In the genomic region with DNA sequence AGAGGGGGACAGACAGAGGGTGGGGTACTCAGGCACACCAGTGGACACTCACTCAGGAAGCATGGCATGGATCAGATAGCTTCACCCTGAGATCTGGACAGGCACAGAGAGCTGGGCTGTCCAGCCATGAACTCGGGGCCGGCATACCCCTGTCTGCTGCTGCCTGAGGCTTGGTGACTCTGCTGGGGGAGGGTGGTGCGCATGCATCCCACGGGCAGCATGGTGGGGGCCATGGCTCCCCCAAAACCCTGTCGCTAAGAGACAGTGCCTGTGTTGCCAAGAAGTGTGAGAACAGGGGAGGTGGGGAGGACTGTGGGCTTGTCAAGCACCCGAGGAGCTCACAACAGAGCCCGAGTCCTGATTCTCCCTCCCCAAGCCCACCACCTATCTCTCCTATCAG, we compare ENCODE assay signal across 11 mouse cellular contexts. TPM values are rescaled to one million over a fixed set of nuclear protein-coding genes. Genes with fewer than 3 reads are reported as not detected.
DNase-seq lines count a peak whose midpoint lies in the region; ATAC-seq and TF ChIP-seq lines count a peak whose summit lies in the region.
"Had no signal": no experiment of that assay in that cellular context is flagged by ENCODE, and none has a peak within 500 bp of the region (broad histone marks: within the 10 kb centered on the region; RNA-seq: fewer than 3 reads in every experiment).

No protein-coding gene starts in this region.

- no peaks in the 10 kb centered on the region for H3K36me3 ChIP-seq in heart, embryonic 12.5 days
- H3K36me3 ChIP-seq in hindbrain, embryonic 13.5 days: peaks cover 8% of the 10 kb centered on the region; the same call in 1 of the 2 replicates
- H3K36me3 ChIP-seq in midbrain, embryonic 16.5 days (ENCODE audit: control insufficient read depth, insufficient read depth, low read length): peaks cover 6% of the 10 kb centered on the region; the same call in 1 of the 2 replicates
- H3K36me3 ChIP-seq: lung, embryonic 15.5 days had no signal

- H3K9ac ChIP-seq in heart, embryonic 12.5 days: 0 out of 2 replicates have a peak overlapping the region, but pooled peaks have one; percentile 32
- 0 out of 2 replicates have a peak overlapping the region, but pooled peaks have one; percentile 29 for H3K9ac ChIP-seq in hindbrain, embryonic 13.5 days
- no peak overlapping the region for H3K9ac ChIP-seq in midbrain, embryonic 16.5 days (ENCODE audit: low read depth, low read length)
- H3K9ac ChIP-seq: lung, embryonic 15.5 days had no signal

- DNase-seq in heart, adult 18-20 months: no peak
- no peak for DNase-seq in Patski (ENCODE audit: low read depth, low spot score)
- no peak for DNase-seq in gastrocnemius, postnatal 25 days
- no peak for DNase-seq in urinary bladder, adult 18-20 months (ENCODE audit: low spot score in 2 of 2)
- no peak for DNase-seq in kidney, adult 11 months
- DNase-seq: kidney, postnatal 4 days had no signal

- H3K4me1 ChIP-seq in heart, embryonic 12.5 days (replicated peaks): peaks cover 15% of the 10 kb centered on the region
- H3K4me1 ChIP-seq in hindbrain, embryonic 13.5 days (replicated peaks): peaks cover 21% of the 10 kb centered on the region
- no peaks in the 10 kb centered on the region for H3K4me1 ChIP-seq in midbrain, embryonic 16.5 days (ENCODE audit: control insufficient read depth, insufficient read depth, low read length)
- H3K4me1 ChIP-seq: lung, embryonic 15.5 days had no signal

- no peak overlapping the region for H3K4me3 ChIP-seq in heart, embryonic 12.5 days
- H3K4me3 ChIP-seq in hindbrain, embryonic 13.5 days: no peak overlapping the region
- no peak overlapping the region for H3K4me3 ChIP-seq in midbrain, embryonic 16.5 days (ENCODE audit: low read depth, low read length)
- H3K4me3 ChIP-seq: lung, embryonic 15.5 days had no signal

- no peak for ATAC-seq in heart, embryonic 12.5 days (ENCODE audit: insufficient number of reproducible peaks, low FRiP score)
- peak; percentile 12 for ATAC-seq in Patski
- ATAC-seq in hindbrain, embryonic 13.5 days (ENCODE audit: low FRiP score): peak; percentile 29; the same call in 1 of the 2 replicates
- peak; percentile 53 for ATAC-seq in midbrain, embryonic 16.5 days

- WGBS in heart, embryonic 12.5 days: 32% methylated on average over 7 of the region's 7 CpGs
- 56% methylated on average over 7 of the region's 7 CpGs for WGBS in hindbrain, embryonic 13.5 days
- 58% methylated on average over 7 of the region's 7 CpGs for WGBS in midbrain, embryonic 16.5 days

- POLR2A ChIA-PET in Patski (lab: Charles Lee): no interaction called here

- no peak for TF ChIP-seq CTCF in Patski (IDR thresholded peaks at IDR 0.05)

- CTCF ChIA-PET in Patski (lab: Charles Lee): no interaction called here

- H3K9me3 ChIP-seq in heart, embryonic 12.5 days (replicated peaks): no peaks in the 10 kb centered on the region
- H3K9me3 ChIP-seq in hindbrain, embryonic 13.5 days: no peaks in the 10 kb centered on the region
- no peaks in the 10 kb centered on the region for H3K9me3 ChIP-seq in midbrain, embryonic 16.5 days (replicated peaks; ENCODE audit: control insufficient read depth, low read length, poor library complexity, severe bottlenecking)
- H3K9me3 ChIP-seq: lung, embryonic 15.5 days had no signal

- peaks cover 69% of the 10 kb centered on the region for H3K27me3 ChIP-seq in heart, embryonic 12.5 days (replicated peaks)
- peaks cover 81% of the 10 kb centered on the region for H3K27me3 ChIP-seq in Patski
- peaks cover 6% of the 10 kb centered on the region for H3K27me3 ChIP-seq in hindbrain, embryonic 13.5 days
- H3K27me3 ChIP-seq in midbrain, embryonic 16.5 days (ENCODE audit: control insufficient read depth, insufficient read depth, low read depth, low read length): no peaks in the 10 kb centered on the region

- no peak overlapping the region for H3K27ac ChIP-seq in heart, embryonic 12.5 days (ENCODE audit: poor library complexity, severe bottlenecking)
- H3K27ac ChIP-seq in hindbrain, embryonic 13.5 days: no peak overlapping the region
- no peak overlapping the region for H3K27ac ChIP-seq in midbrain, embryonic 16.5 days (ENCODE audit: low read length)
- H3K27ac ChIP-seq: lung, embryonic 15.5 days had no signal

- in situ Hi-C loops in Patski (cut with MboI; ENCODE audit: low pct_unique_long_range_greater_than_20kb): no loop called here

- peak overlapping the region; percentile 52 for H3K4me2 ChIP-seq in heart, embryonic 12.5 days
- H3K4me2 ChIP-seq in hindbrain, embryonic 13.5 days: no peak overlapping the region
- H3K4me2 ChIP-seq in midbrain, embryonic 16.5 days (ENCODE audit: low read length): no peak overlapping the region
- H3K4me2 ChIP-seq: lung, embryonic 15.5 days had no signal

RNA-seq across cellular contexts. Expression of a gene that starts 0.8 kb away (rescaled TPM):
- polyA plus RNA-seq in heart, embryonic 12.5 days (2016; fragmentation: Nextera tagmentation; extraction: Ambion mirVana): 0.30 and 0.59 TPM in 2 replicates
- not detected for total RNA-seq in heart, adult 18-20 months (2021)
- polyA plus RNA-seq in Patski (2021): not detected
- polyA plus RNA-seq in hindbrain, embryonic 13.5 days (2015; fragmentation: Nextera tagmentation; extraction: Ambion mirVana): 2.4 and 2.5 TPM in 2 replicates
- polyA plus RNA-seq in midbrain, embryonic 16.5 days (2015; fragmentation: Nextera tagmentation; extraction: Ambion mirVana): 2.2 and 3.4 TPM in 2 replicates
- not detected for total RNA-seq in gastrocnemius, postnatal 25 days (2021)

RNA-seq across cellular contexts. Expression of a gene that starts 13.7 kb away (rescaled TPM):
- not detected in 2 replicates for polyA plus RNA-seq in heart, embryonic 12.5 days (2016; fragmentation: Nextera tagmentation; extraction: Ambion mirVana)
- not detected for total RNA-seq in heart, adult 18-20 months (2021)
- not detected for polyA plus RNA-seq in Patski (2021)
- polyA plus RNA-seq in hindbrain, embryonic 13.5 days (2015; fragmentation: Nextera tagmentation; extraction: Ambion mirVana): 0.05 and 0.10 TPM in 2 replicates
- polyA plus RNA-seq in midbrain, embryonic 16.5 days (2015; fragmentation: Nextera tagmentation; extraction: Ambion mirVana): 0.08 and 0.19 TPM in 2 replicates
- total RNA-seq in gastrocnemius, postnatal 25 days (2021): not detected
- polyA plus RNA-seq: lung, embryonic 15.5 days; stomach, embryonic 16.5 days had no signal

RNA-seq across cellular contexts. Expression of a gene that starts 20.6 kb away (rescaled TPM):
- 2.4 and 2.6 TPM in 2 replicates for polyA plus RNA-seq in heart, embryonic 12.5 days (2016; fragmentation: Nextera tagmentation; extraction: Ambion mirVana)
- 1 to 10 TPM; 2.5 to 3.4 TPM for total RNA-seq in heart, adult 18-20 months (2021)
- polyA plus RNA-seq in Patski (2021): 2.6 TPM
- 21.6 and 22.1 TPM in 2 replicates for polyA plus RNA-seq in hindbrain, embryonic 13.5 days (2015; fragmentation: Nextera tagmentation; extraction: Ambion mirVana)
- 34.5 and 37.7 TPM in 2 replicates for polyA plus RNA-seq in midbrain, embryonic 16.5 days (2015; fragmentation: Nextera tagmentation; extraction: Ambion mirVana)
- total RNA-seq in gastrocnemius, postnatal 25 days (2021): under 1 TPM; 0.33 to 0.40 TPM

RNA-seq across cellular contexts. Expression of a gene that starts 29.0 kb away (rescaled TPM):
- 38.8 and 43.0 TPM in 2 replicates for polyA plus RNA-seq in heart, embryonic 12.5 days (2016; fragmentation: Nextera tagmentation; extraction: Ambion mirVana)
- total RNA-seq in heart, adult 18-20 months (2021): 1 to 10 TPM; 8.3 to 9.4 TPM
- 109 TPM for polyA plus RNA-seq in Patski (2021)
- polyA plus RNA-seq in hindbrain, embryonic 13.5 days (2015; fragmentation: Nextera tagmentation; extraction: Ambion mirVana): 20.7 and 21.5 TPM in 2 replicates
- 29.5 and 30.6 TPM in 2 replicates for polyA plus RNA-seq in midbrain, embryonic 16.5 days (2015; fragmentation: Nextera tagmentation; extraction: Ambion mirVana)
- 1 to 10 TPM; 4.7 to 6.9 TPM for total RNA-seq in gastrocnemius, postnatal 25 days (2021)

RNA-seq across cellular contexts. Expression of a gene that starts 32.5 kb away (rescaled TPM):
- 63.3 and 64.5 TPM in 2 replicates for polyA plus RNA-seq in heart, embryonic 12.5 days (2016; fragmentation: Nextera tagmentation; extraction: Ambion mirVana)
- 100 to 1,000 TPM; 127 to 134 TPM for total RNA-seq in heart, adult 18-20 months (2021)
- 71.3 TPM for polyA plus RNA-seq in Patski (2021)
- polyA plus RNA-seq in hindbrain, embryonic 13.5 days (2015; fragmentation: Nextera tagmentation; extraction: Ambion mirVana): 24.4 and 30.9 TPM in 2 replicates
- 21.4 and 22.2 TPM in 2 replicates for polyA plus RNA-seq in midbrain, embryonic 16.5 days (2015; fragmentation: Nextera tagmentation; extraction: Ambion mirVana)
- 10 to 100 TPM; 42.1 to 47.7 TPM for total RNA-seq in gastrocnemius, postnatal 25 days (2021)
